Mouse (Mus musculus): Measurements from ENCODE around the gene Zc2hc1c. TPM values are rescaled to one million over a fixed set of nuclear protein-coding genes. Genes with fewer than 3 reads are reported as not detected.

Zc2hc1c gene
- polyA plus RNA-seq (2012; rRNA removed) = 1.5 and 1.7 TPM in 2 replicates

DNA sequence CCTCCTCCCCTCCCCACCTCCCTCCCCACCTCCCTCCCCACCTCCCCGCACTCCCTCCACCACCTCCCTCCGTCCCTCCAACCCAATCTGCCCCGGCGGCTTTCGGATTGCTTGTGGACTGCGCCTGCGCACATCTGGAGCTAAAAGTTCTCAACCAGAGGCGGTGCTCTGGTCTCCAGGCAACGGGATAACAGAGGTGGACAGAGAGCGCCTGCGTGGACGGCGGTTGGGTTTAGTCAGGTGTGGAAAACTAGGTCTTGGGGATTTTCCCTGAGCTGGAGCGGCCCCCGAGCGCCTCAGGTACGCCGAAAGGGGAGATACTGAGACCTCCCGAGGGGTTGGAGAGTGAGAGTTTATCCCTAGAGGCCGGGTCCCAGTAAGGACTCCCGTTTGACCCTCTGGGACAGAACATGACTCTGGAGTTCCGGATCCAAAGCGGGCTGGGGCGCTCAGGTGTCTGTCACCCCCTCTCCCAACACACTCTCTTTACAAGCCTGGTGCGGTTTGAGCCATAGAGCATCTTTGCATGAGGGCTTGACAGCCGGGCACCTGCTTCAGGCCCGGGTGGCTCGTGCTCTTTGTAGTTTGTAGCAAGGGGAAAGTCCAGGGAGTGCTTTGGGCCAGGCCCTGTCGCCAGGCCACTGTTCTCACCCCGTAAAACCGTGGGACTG is at the start of gene Zc2hc1c:
Gene Zc2hc1c, plus strand, starts transcription at position 106 of the 671 bp plus-strand sequence.
- peaks cover 5% of the 10 kb centered on the region for H3K4me1 ChIP-seq (ENCODE audit: control insufficient read depth, insufficient read depth, low read length)
- TF ChIP-seq CTCF (IDR thresholded peaks at IDR 0.05; ENCODE audit: insufficient read depth, low read length) (no peak), POLR2A (IDR thresholded peaks at IDR 0.05; ENCODE audit: borderline replicate concordance, extremely low read depth, low read depth, low read length) (0 out of 2 replicates have a peak, but pooled peaks have one; percentile 28)
- DNase-seq = peak; percentile 85
- WGBS = 4% methylated on average over 30 of the region's 31 CpGs
- H3K4me3 ChIP-seq (replicated peaks; ENCODE audit: extremely low read depth, low read depth, low read length) = peak within 1 kb of the TSS; percentile 72

DNA sequence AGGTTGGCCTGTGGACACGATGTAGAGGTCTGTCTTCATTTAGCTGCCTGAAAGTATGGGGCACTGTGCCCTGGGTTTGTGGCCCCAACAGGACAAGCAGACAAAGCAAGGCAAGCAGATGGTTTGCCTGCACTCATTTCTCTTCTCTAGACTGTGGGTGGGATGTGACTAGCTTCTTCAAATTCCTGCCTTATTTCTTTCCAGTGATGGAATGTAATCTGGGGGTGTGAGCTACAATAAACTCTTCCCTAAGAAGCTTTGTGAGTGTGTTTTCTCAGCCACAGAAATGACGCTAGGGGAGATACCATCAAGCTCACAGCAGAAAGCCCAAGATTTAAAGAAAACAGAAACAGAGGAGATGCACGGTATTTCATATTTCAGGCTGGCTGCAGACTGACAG is 36.3 kb upstream of the Zc2hc1c start:
- TF ChIP-seq CTCF (IDR thresholded peaks at IDR 0.05; ENCODE audit: insufficient read depth, low read length) = no peak
- no peak for TF ChIP-seq POLR2A (IDR thresholded peaks at IDR 0.05; ENCODE audit: borderline replicate concordance, extremely low read depth, low read depth, low read length)
- Histone ChIP-seq H3K4me3 (replicated peaks; ENCODE audit: extremely low read depth, low read depth, low read length) (no peak overlapping the region), H3K4me1 (ENCODE audit: control insufficient read depth, insufficient read depth, low read length) (peaks cover 9% of the 10 kb centered on the region)
- WGBS = 80% methylated on average over 3 of the region's 3 CpGs
- no peak for DNase-seq

DNA sequence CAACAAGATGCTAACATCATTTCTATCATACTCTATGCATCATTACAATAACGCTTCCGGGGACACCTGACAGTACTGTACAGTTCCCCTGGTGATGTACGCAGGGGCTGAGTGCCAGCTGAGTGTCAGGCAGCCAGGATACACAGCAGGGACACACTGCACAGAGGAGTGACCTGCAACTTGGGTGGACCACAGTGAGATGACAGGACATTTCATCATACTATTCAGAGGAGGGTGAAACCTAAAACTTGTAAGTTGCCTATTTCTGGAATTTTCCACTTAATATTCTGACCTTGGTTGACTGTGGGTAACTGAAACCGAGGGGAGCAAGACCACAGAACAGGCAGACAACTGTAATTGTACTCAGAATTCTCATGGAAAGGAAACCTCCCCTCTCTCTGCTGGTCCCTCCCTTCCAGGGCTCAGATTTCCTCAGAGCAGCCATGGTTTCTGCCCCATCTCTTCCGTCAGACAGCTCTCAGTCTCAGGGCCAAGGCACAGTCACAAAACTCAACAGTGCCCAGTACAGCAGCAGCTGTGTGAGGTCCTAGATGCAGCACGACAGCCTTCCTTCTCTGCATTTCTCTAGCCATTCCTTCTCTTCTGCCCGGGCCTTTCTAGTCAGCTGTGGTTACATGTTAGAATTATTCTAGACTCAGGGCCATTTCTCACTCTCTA is 32.2 kb upstream of the Zc2hc1c start:
- 59% methylated on average over 7 of the region's 7 CpGs for WGBS
- Histone ChIP-seq H3K4me1 (ENCODE audit: control insufficient read depth, insufficient read depth, low read length) (peaks cover 13% of the 10 kb centered on the region), H3K4me3 (replicated peaks; ENCODE audit: extremely low read depth, low read depth, low read length) (no peak overlapping the region)
- TF ChIP-seq POLR2A (IDR thresholded peaks at IDR 0.05; ENCODE audit: borderline replicate concordance, extremely low read depth, low read depth, low read length) = no peak
- TF ChIP-seq CTCF (IDR thresholded peaks at IDR 0.05; ENCODE audit: insufficient read depth, low read length) = no peak
- DNase-seq = no peak

DNA sequence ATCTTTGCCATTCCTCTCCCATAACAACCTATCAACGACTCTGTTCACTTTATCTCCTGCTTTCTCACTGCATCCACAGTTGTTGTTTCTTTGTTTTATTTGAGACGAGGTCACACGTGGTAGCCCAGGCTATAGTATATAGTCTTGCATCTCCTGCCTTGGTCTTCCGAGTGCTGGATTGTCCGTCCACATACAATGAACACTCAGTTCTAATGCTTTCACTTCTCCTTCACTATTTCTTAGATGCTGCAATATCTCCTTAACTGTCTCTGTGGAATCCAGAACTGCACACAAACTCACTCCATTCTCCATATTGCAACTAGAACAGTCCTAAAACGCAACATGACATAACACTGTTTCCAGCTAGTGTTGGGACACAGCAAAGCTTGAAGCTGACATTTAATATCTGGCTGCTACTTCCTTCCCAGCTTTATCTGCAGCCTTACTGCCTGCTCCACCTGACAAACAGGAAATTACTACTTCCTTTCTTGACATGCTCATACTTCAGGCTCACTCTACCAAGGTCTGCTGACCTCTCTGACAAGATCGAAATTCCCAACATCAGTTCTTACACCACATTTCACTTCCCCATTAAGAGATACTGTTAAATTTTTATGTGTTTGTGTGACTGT is 31.3 kb upstream of the Zc2hc1c start:
- DNase-seq = no peak
- 53% methylated on average over 7 of the region's 7 CpGs for WGBS
- TF ChIP-seq POLR2A (IDR thresholded peaks at IDR 0.05; ENCODE audit: borderline replicate concordance, extremely low read depth, low read depth, low read length) = no peak
- no peak for TF ChIP-seq CTCF (IDR thresholded peaks at IDR 0.05; ENCODE audit: insufficient read depth, low read length)
- Histone ChIP-seq H3K4me1 (ENCODE audit: control insufficient read depth, insufficient read depth, low read length) (peaks cover 13% of the 10 kb centered on the region), H3K4me3 (replicated peaks; ENCODE audit: extremely low read depth, low read depth, low read length) (no peak overlapping the region)

DNA sequence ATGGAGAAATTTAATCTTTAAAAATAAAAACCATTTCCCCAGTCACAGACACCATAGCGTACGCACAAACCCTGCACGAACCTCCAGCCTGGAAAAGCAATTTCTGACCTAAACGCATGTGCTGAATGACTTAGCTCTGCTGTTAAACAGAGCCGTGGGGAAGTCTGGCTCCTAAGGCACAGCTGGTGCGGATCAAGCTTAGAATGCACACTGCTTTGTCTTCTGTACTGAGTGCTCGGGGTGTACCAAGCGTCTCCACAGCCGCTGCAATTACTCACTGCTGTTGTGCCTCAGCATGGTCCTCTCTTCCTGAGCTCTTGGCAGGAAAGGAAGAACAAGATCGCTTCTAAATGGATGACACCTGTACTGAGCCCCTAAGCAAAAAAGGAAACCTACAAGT is 25.9 kb upstream of the Zc2hc1c start:
- TF ChIP-seq POLR2A (IDR thresholded peaks at IDR 0.05; ENCODE audit: borderline replicate concordance, extremely low read depth, low read depth, low read length) = no peak
- no peak for TF ChIP-seq CTCF (IDR thresholded peaks at IDR 0.05; ENCODE audit: insufficient read depth, low read length)
- Histone ChIP-seq H3K4me3 (replicated peaks; ENCODE audit: extremely low read depth, low read depth, low read length) (no peak overlapping the region), H3K4me1 (ENCODE audit: control insufficient read depth, insufficient read depth, low read length) (no peaks in the 10 kb centered on the region; the same call in 1 of the 2 replicates)
- WGBS = 59% methylated on average over 10 of the region's 10 CpGs
- no peak for DNase-seq

DNA sequence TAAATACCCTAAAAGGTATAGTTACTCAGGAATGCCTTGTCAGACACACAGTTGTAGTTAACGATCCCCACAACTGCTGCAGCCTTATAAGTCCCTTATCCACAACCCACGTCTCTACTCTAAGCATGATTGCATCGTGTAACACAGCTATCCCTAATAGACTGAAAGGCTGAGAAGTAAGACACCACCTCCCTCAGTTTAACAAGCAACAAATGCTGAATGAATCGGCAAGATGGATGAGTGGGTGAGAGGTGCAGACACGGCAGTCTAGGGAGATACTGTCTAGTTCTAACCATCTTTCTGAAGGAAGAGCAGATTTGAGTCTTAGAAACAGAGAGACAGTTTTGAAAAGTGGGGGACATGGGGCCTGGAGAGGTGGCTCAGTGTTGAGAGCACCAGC is 25.2 kb upstream of the Zc2hc1c start:
- 83% methylated on average over 5 of the region's 5 CpGs for WGBS
- Histone ChIP-seq H3K4me1 (ENCODE audit: control insufficient read depth, insufficient read depth, low read length) (no peaks in the 10 kb centered on the region), H3K4me3 (replicated peaks; ENCODE audit: extremely low read depth, low read depth, low read length) (no peak overlapping the region)
- DNase-seq = no peak
- TF ChIP-seq CTCF (IDR thresholded peaks at IDR 0.05; ENCODE audit: insufficient read depth, low read length) = no peak

DNA sequence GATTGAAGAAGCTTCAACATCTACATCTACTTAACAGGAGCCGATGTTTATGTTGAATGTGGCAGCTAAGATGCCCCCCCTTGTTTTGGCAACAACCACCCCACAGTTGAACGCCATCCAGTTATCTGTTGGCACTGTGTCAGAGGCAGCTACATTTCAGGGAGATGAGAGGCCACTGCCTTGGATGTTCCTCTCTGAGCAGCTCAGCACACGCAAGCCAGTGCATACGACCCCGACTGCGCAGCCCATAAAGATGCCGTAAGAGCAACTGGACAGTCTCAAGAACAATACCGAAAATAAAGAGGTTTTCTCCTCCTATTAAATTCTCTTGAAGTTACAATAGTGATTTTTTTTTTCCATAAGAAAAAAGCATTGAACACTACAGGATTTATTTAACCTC is 23.9 kb upstream of the Zc2hc1c start:
- H3K4me1 ChIP-seq (ENCODE audit: control insufficient read depth, insufficient read depth, low read length) = no peaks in the 10 kb centered on the region
- no peak for DNase-seq
- no peak overlapping the region for H3K4me3 ChIP-seq (replicated peaks; ENCODE audit: extremely low read depth, low read depth, low read length)
- no peak for TF ChIP-seq POLR2A (IDR thresholded peaks at IDR 0.05; ENCODE audit: borderline replicate concordance, extremely low read depth, low read depth, low read length)
- TF ChIP-seq CTCF (IDR thresholded peaks at IDR 0.05; ENCODE audit: insufficient read depth, low read length) = no peak
- WGBS = 74% methylated on average over 8 of the region's 8 CpGs

DNA sequence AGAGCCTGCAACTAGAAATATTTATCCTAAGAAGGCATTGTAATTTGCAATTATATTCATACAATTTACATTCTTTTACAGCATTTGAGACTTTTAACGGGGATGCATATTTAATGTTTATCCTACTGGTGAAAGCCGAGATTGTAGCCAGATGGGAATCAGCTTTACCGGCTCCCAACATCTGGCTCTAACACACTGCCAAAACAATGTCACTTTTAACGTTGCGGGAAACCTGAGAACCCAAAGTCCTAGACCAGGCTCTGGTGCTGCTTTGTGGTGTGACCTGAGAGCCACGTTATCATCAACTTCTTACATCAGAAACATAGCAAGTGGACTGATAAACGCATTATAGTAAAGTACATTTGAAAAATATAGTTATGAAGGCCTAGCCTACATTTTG is 23.5 kb upstream of the Zc2hc1c start:
- TF ChIP-seq CTCF (IDR thresholded peaks at IDR 0.05; ENCODE audit: insufficient read depth, low read length) = no peak
- TF ChIP-seq POLR2A (IDR thresholded peaks at IDR 0.05; ENCODE audit: borderline replicate concordance, extremely low read depth, low read depth, low read length) = no peak
- Histone ChIP-seq H3K4me3 (replicated peaks; ENCODE audit: extremely low read depth, low read depth, low read length) (no peak overlapping the region), H3K4me1 (ENCODE audit: control insufficient read depth, insufficient read depth, low read length) (no peaks in the 10 kb centered on the region)
- 51% methylated on average over 7 of the region's 7 CpGs for WGBS
- DNase-seq = no peak

DNA sequence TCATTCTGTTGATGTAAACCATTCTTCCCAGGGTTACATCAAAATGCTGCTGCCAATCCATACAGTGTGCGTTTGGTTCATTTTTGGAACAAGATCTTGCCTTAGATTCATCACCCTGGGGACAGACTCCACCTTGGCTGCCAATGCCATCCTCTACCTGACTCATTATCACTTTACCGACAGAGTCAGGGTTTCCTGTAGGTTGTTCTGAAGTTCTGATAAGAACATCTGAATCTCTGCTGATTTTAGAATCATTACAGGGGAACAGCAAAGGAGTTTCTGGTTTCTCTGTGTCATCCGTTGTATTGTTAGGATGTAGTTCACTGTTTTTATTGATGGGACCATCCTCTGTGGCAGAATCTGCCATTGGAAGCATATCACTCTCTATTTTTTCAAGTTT is 22.1 kb upstream of the Zc2hc1c start:
- no peak for TF ChIP-seq CTCF (IDR thresholded peaks at IDR 0.05; ENCODE audit: insufficient read depth, low read length)
- no peak for TF ChIP-seq POLR2A (IDR thresholded peaks at IDR 0.05; ENCODE audit: borderline replicate concordance, extremely low read depth, low read depth, low read length)
- Histone ChIP-seq H3K4me1 (ENCODE audit: control insufficient read depth, insufficient read depth, low read length) (no peaks in the 10 kb centered on the region), H3K4me3 (replicated peaks; ENCODE audit: extremely low read depth, low read depth, low read length) (no peak overlapping the region)
- no peak for DNase-seq
- 92% methylated on average over 3 of the region's 3 CpGs for whole genome bisulfite sequencing

Measured in lung, adult 2 months (tissue).